Mouse (Mus musculus): ENCODE data around the gene Il23a.
"Not testable (repeated sequence)": the region's sequence is repeated elsewhere in the genome, so short reads cannot be mapped to it uniquely, and the experiment has no call there.

Il23a gene

GRCm38 (mm10) chr10:128303126-128304021, 4.8 kb upstream of the Il23a start, which contains the start of gene Pan2:
Gene Pan2 (plus strand): TSS chr10:128303335.
- DNase-seq (ENCODE audit: low spot score), result peak; percentile 99

GRCm38 (mm10) chr10:128302785-128303125, 4.2 kb upstream of the Il23a start:
- no peak for DNase-seq (ENCODE audit: low spot score)

- no peak for DNase-seq (ENCODE audit: low spot score)
Observed at GRCm38 (mm10) chr10:128302357-128302756, 3.8 kb upstream of the Il23a start.

GRCm38 (mm10) chr10:128298243-128298642, 309 bp downstream of the Il23a start:
- DNase-seq (ENCODE audit: low spot score), result no peak

- DNase-seq (ENCODE audit: low spot score), result no peak
Observed at GRCm38 (mm10) chr10:128297622-128298021, 930 bp downstream of the Il23a start.

- DNase-seq (ENCODE audit: low spot score), result no peak
Observed at GRCm38 (mm10) chr10:128297221-128297620, 1.3 kb downstream of the Il23a start.

GRCm38 (mm10) chr10:128296370-128297090, 2.0 kb downstream of the Il23a start:
- DNase-seq (ENCODE audit: low spot score), result no peak

GRCm38 (mm10) chr10:128290594-128290993, 8.0 kb downstream of the Il23a start:
- DNase-seq (ENCODE audit: low spot score), result not testable (repeated sequence)

- DNase-seq (ENCODE audit: low spot score), result peak; percentile 55
Observed at GRCm38 (mm10) chr10:128283604-128284579, 14.7 kb downstream of the Il23a start.

GRCm38 (mm10) chr10:128282886-128283450, 15.6 kb downstream of the Il23a start:
- DNase-seq (ENCODE audit: low spot score), result no peak

- DNase-seq (ENCODE audit: low spot score), result no peak
Observed at GRCm38 (mm10) chr10:128281682-128282081, 16.9 kb downstream of the Il23a start.

GRCm38 (mm10) chr10:128280943-128281342, 17.6 kb downstream of the Il23a start:
- no peak for DNase-seq (ENCODE audit: low spot score)

- DNase-seq (ENCODE audit: low spot score), result no peak
Observed at GRCm38 (mm10) chr10:128278158-128278557, 20.4 kb downstream of the Il23a start.

GRCm38 (mm10) chr10:128275374-128275773, 23.2 kb downstream of the Il23a start:
- not testable (repeated sequence) for DNase-seq (ENCODE audit: low spot score)

- not testable (repeated sequence) for DNase-seq (ENCODE audit: low spot score)
Observed at GRCm38 (mm10) chr10:128272819-128273439, 25.6 kb downstream of the Il23a start.

GRCm38 (mm10) chr10:128271883-128272282, 26.7 kb downstream of the Il23a start:
- no peak for DNase-seq (ENCODE audit: low spot score)

GRCm38 (mm10) chr10:128270866-128271265, 27.7 kb downstream of the Il23a start:
- DNase-seq (ENCODE audit: low spot score), result no peak

GRCm38 (mm10) chr10:128270287-128270841, 28.2 kb downstream of the Il23a start, which contains the start of gene Stat2:
Gene Stat2 (plus strand): TSS chr10:128270559.
- peak; percentile 91 for DNase-seq (ENCODE audit: low spot score)

GRCm38 (mm10) chr10:128269206-128269910, 29.2 kb downstream of the Il23a start:
- DNase-seq (ENCODE audit: low spot score), result no peak

- no peak for DNase-seq (ENCODE audit: low spot score)
Observed at GRCm38 (mm10) chr10:128268371-128268770, 30.2 kb downstream of the Il23a start, which contains the start of gene Apof. Gene Apof (plus strand): TSS chr10:128268671.
